Mouse (Mus musculus) liver, adult (tissue): ENCODE measurements at regions not wholly inside any gene's neighbourhood (a gene's known extent, or its start where the extent isn't known, plus 50 kb on each side); places are given as distances from the start of the nearest gene placed in this dataset.

Source experiments
- GATA4 ChIP-seq: IDR thresholded peaks from 2 replicates; pipeline ENCODE4 v1.6.1; 2014; ENCODE audit warnings: mild to moderate bottlenecking, low read length; ENCODE audit not compliant: insufficient replicate concordance

GRCm38 (mm10) chr7:70972023-70972400 lies 379.3 kb downstream of the Gm10295 start:
- TF ChIP-seq GATA4: peak; percentile 97

DNA sequence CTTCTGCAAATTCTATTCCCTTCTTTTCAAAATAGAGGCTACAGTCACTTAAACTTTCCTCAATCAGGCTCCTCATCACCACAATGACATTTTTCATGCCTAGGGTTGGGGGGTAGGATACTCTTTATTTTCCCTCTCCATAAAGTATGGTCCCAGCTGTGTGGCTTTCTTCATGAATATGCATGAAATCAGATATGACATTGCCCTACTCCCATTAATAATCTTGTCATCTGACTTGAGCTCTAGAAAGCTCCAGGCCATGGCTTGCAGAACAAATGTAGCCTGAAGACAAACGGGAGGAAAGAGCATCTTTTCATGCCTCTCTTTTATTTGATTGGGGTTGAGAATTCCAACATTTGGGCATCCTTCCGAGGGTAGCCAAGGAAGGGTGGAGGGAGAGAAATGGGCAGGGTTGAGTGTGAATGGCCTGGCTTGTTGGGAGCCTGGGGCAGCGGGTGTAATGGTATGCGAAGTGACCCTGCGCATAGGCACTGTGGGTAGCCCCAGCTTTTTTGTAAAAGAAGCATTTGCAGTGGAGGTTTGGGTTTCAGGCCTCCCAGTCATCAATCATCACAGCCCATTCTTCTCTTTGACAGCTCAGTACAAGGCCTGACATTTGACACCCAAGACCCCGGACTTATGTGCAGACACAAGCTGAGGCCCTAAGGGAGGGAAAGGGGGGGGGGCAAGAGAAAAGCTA lies 379.8 kb downstream of the Gm10295 start:
- TF ChIP-seq GATA4: no peak

- TF ChIP-seq GATA4: no peak
Observed at GRCm38 (mm10) chr7:70952318-70952959, 398.8 kb downstream of the Gm10295 start.

DNA sequence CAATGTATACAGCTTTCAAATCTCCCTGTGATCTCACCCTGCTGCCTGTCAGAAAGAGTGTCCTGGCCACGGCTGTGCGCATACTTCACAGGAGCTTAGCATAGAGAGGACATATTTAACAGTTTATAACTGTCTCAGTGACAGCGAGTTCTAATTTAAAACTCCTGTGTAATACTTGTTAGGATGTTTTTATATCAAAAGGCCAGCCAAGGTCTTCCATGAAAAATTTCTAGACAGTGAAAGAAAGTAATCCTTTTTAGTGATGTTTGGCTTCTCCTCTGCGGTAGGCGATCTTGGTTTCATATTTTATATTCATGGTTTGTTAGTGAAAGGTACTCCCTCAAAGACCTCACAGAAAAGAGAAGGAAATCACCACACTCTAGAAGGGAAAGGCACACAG lies 403.0 kb downstream of the Gm10295 start:
- no peak for TF ChIP-seq GATA4

GRCm38 (mm10) chr7:70946260-70946659 lies 405.0 kb downstream of the Gm10295 start:
- no peak for TF ChIP-seq GATA4

DNA sequence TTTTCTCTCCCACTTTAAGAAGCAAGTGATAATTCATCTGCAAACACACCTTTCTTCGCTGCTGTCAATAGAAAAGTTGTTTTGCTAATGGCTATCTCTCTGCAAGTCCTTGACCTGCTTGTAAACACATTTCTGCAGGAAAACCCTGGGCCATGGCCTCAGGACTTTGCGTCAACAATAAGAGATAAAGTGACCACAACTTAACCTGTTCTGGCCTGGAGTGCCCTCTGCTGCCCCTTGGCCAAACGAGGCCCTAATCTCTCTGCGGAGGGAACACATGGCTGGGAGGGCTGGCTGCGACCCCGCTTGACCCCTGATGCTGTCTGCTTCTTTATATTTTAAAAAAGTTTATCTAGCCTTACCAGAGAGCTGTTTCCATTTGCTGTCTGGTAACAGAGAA lies 420.4 kb downstream of the Gm10295 start:
- TF ChIP-seq GATA4: peak; percentile 98

DNA sequence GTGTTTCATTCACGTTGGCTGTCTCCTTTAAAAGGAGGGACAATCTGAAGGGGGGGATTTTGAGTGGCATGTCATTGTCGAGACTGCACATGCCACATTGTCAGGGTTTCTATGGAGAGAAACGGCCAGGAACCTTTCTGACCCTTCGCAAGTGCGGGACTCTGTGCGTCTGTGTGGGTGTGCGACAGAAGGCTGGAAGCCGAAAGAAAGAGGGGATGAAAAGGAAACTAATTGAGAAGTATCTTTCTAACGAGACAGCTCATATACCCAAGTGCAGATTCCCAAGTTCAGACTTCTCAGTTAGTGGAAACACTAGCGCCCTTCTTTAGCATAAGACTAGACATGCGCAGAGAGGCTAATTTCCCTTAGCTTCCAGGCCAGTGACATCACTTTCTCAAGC lies 421.4 kb downstream of the Gm10295 start:
- TF ChIP-seq GATA4: no peak

DNA sequence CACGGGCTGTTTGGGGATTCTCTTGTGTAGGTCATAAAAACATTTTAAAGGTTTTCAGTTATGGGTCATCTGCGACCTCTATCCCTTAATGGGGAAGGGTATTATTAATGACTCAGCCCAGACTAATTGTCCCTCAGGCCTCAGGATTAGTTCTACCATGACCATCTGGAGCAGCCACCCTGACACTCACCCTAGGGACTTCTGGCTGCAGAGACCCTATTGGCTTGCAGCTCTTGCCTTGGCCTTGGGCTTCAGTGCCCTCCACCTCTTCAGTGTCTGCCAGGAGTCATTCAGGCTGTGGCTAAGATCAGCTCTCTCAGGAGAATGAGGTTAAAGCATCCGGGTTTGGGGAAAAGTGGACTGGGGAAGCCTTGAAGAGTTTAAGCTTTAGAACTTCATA lies 423.3 kb downstream of the Gm10295 start:
- no peak for TF ChIP-seq GATA4

DNA sequence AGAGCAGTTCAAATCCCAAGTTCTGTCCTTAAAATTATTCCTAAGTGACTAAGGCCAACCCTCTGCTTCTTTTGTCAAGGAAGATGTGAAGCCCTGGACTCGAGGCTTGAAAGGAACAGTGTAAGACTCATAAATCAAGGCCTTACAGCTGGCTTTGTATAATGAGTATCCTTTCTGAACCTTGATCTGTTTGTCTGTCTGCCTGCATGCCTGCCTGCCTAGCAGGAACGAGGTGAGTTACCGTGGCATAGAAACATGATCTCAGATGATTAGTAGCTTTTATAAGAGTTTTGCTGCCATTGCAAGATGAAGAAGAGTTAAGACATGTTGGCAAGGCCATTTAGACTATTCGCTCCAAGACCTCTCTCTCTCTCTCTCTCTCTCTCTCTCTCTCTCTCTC lies 434.3 kb downstream of the Gm10295 start:
- TF ChIP-seq GATA4: no peak

GRCm38 (mm10) chr7:70908921-70909320 lies 442.4 kb downstream of the Gm10295 start:
- no peak for TF ChIP-seq GATA4

DNA sequence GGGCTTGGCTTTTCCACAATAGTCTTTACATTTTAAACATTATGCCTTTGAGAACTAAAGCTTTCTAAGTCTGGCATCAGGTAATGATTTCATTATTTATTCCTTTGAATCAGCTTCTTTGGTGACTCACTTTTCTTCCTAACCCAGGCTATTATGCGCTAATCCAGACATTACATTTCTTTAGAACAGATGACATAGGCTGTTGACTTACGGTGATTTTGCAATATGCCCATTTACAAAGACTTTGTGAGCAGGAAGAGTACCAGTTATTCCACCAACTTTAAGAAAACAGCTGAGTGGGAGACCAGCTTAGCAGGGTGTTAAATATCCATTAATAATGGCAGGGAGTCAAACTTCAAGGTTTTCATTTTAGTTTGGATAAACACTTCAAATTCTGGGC lies 459.6 kb downstream of the Gm10295 start:
- no peak for TF ChIP-seq GATA4

DNA sequence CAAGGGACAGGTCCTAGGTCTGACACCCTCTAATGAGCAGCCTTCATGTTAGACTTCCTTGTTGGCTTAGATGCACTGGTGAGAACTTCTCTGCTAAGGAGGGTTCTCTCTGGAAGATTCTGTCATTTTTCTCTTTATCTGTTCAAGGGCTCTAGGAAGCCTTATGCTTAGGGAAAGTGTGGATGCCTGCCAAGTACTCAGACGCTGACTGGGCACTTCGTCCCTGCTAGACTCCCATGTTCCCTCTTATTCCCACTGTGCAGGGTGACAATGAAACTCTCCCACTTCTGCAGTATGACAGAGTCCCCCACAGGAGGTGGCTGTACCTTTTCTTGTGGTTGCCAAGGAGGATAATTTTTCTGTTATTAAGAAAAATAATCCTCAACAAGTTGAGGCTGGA lies 470.8 kb downstream of the Gm10295 start:
- TF ChIP-seq GATA4: no peak

GRCm38 (mm10) chr7:70874393-70874792 lies 476.9 kb downstream of the Gm10295 start:
- TF ChIP-seq GATA4: no peak

DNA sequence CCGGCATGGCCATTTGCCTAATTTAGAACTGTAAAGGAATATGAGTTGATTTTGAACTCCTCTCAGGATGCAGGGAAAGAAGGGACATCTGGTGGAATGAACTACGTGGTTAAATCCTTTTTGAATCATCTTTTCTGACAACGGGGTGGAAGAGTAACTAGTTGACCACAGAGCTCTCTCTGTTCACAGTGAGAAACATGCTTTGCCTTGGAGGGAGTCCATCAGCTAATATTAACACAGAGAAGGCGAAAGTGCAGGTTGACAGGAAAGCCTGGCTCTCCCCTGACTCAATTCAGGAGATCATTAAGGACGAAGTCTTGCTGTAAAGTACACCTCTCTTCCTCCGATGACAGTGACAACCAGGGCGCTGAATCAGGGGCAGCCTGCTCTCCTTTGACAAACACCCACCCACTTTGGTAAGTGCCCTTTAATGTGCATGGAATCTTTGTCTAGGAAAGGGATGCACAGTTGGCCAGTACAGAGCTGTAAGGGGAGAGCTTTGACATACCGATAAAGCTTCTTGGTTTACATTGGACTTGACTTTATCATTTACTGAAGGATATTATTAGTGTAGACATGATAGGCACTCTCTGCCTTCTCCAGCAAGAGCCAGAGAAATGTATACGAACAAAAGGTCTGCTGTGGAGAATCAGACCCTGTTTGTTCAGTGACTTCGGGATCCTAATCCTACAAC lies 480.3 kb downstream of the Gm10295 start:
- no peak for TF ChIP-seq GATA4

- no peak for TF ChIP-seq GATA4
Observed at GRCm38 (mm10) chr7:70869125-70869524, 482.2 kb downstream of the Gm10295 start.

DNA sequence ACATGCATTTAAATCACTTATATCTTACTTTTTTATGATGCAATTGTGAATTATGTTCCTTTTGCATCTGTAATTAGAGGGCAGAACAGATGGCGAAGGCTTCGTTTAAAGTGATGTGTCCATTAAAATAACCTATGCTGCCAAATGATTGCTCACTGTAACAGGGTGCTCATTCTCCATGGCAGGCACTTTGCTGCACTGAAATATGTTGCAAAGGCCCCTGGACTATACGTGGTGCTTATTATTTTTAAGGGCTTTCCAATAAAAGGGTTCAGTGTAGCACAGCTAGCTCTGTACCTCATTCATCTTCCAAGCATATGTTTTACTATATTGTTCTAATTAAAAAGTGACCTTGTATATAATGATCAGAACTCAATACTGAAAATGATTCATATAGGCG lies 491.3 kb downstream of the Gm10295 start:
- TF ChIP-seq GATA4: no peak
